Mouse (Mus musculus) embryonic fibroblast, embryonic 13.5 days (primary cell): Measurements from ENCODE around the gene Zfp661. TPM values are rescaled to one million over a fixed set of nuclear protein-coding genes. Genes with fewer than 3 reads are reported as not detected.

Experiments used
- H3K27ac ChIP-seq: 2 replicates; pipeline ENCODE4 v1.5.1; 2012; ENCODE audit warnings: low read length, control low read depth, inconsistent platforms; ENCODE audit not compliant: insufficient read depth
- H3K4me1 ChIP-seq: 2 replicates; pipeline ENCODE4 v1.6.1; 2011; ENCODE audit warnings: low read length; ENCODE audit not compliant: control insufficient read depth, insufficient read depth
- H3K4me3 ChIP-seq: 2 replicates; pipeline ENCODE4 v1.5.1; 2011; ENCODE audit warnings: mild to moderate bottlenecking, control low read depth, low read length; ENCODE audit not compliant: insufficient read depth
- CTCF ChIP-seq: IDR thresholded peaks from 2 replicates; pipeline ENCODE4 v1.5.1; 2011; ENCODE audit warnings: mild to moderate bottlenecking, control low read depth, low read length, moderate library complexity, borderline replicate concordance; ENCODE audit not compliant: insufficient read depth
- POLR2A ChIP-seq: IDR thresholded peaks from 2 replicates; pipeline ENCODE4 v1.6.1; 2011; ENCODE audit warnings: low read depth, mild to moderate bottlenecking, control low read depth, low read length, moderate library complexity
- polyA plus RNA-seq: library from polyadenylated mRNA; stranded (reverse); fragments of >200 nt; gene quantifications from 2 replicates; pipeline ENCODE4 v1.2.4, GENCODE M21; 2011; ENCODE audit warnings: low read depth; ENCODE audit not compliant: missing spikeins, insufficient read length

Gene Zfp661
- polyA plus RNA-seq, 1 experiment = 2.9 TPM

DNA sequence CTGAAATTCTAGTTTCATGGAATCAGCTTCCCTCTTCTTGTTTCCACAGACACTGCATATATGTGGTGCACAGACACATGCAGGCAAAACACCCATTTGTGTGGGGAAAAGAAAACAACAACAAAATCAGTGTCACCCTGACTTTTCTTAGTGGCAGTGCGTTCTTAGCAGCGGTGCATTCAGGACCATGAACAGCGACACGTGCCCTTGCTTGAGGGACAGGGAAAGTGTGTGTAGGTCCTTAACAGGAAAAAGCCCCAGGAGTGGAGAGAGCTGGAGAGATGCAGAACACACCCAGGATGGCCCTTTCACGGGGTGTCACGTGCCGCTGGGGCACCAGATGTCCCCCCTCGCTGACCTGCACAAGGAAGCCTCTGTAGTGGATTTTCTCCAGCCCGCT, 54.5 kb downstream of the Zfp661 start:
- no peaks in the 10 kb centered on the region for H3K4me1 ChIP-seq
- no peak overlapping the region for H3K4me3 ChIP-seq
- no peak overlapping the region for H3K27ac ChIP-seq
- TF ChIP-seq POLR2A (no peak), CTCF (no peak)

DNA sequence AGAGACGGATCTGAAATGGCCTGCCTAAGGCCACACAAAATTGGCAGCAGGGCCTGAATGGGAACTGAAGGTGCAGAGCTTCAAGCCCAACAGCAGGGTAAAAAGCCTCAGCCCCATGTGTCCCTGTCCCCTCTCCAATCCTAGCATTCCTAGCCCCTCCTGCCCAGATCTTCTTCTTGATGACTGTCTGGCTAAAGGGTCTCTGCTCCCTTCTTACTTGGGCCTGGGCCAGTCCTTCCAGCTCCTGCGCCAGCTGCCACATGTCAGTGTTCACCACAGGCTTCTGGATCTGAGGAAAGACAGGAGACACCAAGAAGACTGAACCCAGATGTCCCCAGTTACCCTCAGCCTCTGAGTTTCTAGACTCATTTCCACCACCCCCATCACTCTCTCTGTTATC, 55.3 kb downstream of the Zfp661 start:
- Histone ChIP-seq H3K4me1 (no peaks in the 10 kb centered on the region), H3K27ac (no peak overlapping the region), H3K4me3 (no peak overlapping the region)
- TF ChIP-seq POLR2A = no peak
- TF ChIP-seq CTCF = no peak

DNA sequence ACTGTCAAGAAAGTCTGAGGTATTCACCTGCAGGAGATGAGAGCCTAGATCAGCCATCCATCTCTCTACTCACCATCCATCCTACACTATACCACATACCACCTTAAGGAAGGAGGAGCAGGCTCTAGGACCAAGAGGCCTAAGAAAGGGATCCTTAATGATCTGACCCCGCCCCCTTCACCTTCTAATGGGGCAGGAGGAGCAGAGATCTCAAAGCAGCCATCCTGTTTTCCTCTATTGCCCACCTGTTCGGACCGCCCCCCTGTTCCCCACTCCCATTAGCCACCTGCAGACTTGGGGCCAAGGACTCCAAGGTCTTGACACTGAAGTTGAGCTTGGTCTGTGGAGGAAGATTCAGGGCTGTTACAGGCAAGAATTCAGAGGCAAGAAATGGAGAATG, 56.5 kb downstream of the Zfp661 start:
- Histone ChIP-seq H3K4me3 (no peak overlapping the region), H3K27ac (no peak overlapping the region), H3K4me1 (no peaks in the 10 kb centered on the region)
- no peak for TF ChIP-seq POLR2A
- no peak for TF ChIP-seq CTCF

DNA sequence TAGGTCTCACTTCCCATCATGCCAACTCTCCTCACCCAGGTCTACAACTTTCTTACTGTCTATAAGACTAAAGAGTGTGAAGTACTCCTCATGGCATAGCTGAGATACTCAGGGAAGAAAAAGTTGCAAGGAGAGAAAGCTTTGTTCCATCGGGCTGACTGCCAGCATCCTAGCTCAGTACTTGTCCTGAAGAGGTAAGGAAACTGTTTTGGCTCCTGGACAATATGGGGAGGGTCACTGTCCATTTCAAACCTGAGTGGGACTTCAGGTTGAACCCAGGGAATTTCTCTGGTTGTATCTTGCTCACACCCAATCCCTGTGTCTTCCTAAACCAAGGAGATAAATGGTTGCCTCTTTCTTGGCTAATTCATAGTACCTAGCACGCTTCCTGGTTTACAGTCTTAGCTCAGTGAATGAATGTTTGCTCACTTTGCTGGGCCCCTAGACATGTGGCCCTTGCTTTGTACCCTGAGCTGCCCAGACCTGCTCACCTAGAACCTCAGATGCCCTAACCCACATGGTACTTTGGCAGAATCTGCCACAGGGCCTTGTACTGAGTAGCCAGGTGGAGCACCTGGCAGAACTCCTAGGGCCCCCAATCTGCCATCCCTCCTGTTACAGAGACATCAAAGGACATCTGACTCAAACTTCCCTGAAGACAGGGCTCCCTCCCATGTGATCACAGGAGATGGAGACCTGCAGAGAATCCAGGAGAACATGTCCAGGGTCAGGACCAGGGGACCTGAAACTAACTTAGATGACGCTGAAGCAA, 61.7 kb downstream of the Zfp661 start:
- Histone ChIP-seq H3K4me1 (no peaks in the 10 kb centered on the region), H3K27ac (no peak overlapping the region), H3K4me3 (no peak overlapping the region)
- no peak for TF ChIP-seq CTCF
- TF ChIP-seq POLR2A = no peak

Other genes with a start within 250 kb of the Zfp661 start
- not detected in 2 replicates for gene Astl, start 248.5 kb downstream of the Zfp661 start, polyA plus RNA-seq
- not detected in 2 replicates for gene Adra2b, start 223.9 kb downstream of the Zfp661 start, polyA plus RNA-seq
- gene Gpat2, start 161.9 kb downstream of the Zfp661 start, polyA plus RNA-seq = not detected in 2 replicates
- 5.1 and 12.3 TPM in 2 replicates for gene Fahd2a, start 142.5 kb downstream of the Zfp661 start, polyA plus RNA-seq
- 2.1 and 2.2 TPM in 2 replicates for gene Kcnip3, start 65.0 kb downstream of the Zfp661 start, polyA plus RNA-seq
- gene Prom2, start 45.6 kb downstream of the Zfp661 start, polyA plus RNA-seq = not detected in 2 replicates
- gene Mrps5, start 128 bp upstream of the Zfp661 start, polyA plus RNA-seq = 57.6 and 70.3 TPM in 2 replicates
- not detected in 2 replicates for gene Mal, start 69.6 kb upstream of the Zfp661 start, polyA plus RNA-seq
- gene Mall, start 142.8 kb upstream of the Zfp661 start, polyA plus RNA-seq = not detected in 2 replicates
- 16.7 and 23.0 TPM in 2 replicates for gene Nphp1, start 201.8 kb upstream of the Zfp661 start, polyA plus RNA-seq
- gene Mtln, start 205.4 kb upstream of the Zfp661 start, polyA plus RNA-seq = 15.2 and 15.9 TPM in 2 replicates
- 33.6 and 62.4 TPM in 2 replicates for gene Bub1, start 244.8 kb upstream of the Zfp661 start, polyA plus RNA-seq